Mouse (Mus musculus) effector memory CD4-positive, alpha-beta T cell, adult 5 months (primary cell): ENCODE data around the gene Fbxl16. TPM values are rescaled to one million over a fixed set of nuclear protein-coding genes. Genes with fewer than 3 reads are reported as not detected.

ENCODE experiments used
- polyA plus RNA-seq: library from polyadenylated mRNA; unstranded; fragments of 100-300 nt; shearing (Covaris generic); gene quantifications from one replicate; pipeline ENCODE4 v1.2.1, GENCODE M21; 2017

Gene Fbxl16
- polyA plus RNA-seq, 1 experiment from 2014 or later, result not detected

Other genes starting within 250 kb of the Fbxl16 start
- gene Sox8, start 238.4 kb upstream of the Fbxl16 start, polyA plus RNA-seq, result 0.16 TPM
- gene Lmf1, start 230.0 kb upstream of the Fbxl16 start, polyA plus RNA-seq, result 15.5 TPM
- gene Gng13, start 91.9 kb upstream of the Fbxl16 start, polyA plus RNA-seq, result not detected
- 4.7 TPM for gene Chtf18, start 81.7 kb upstream of the Fbxl16 start, polyA plus RNA-seq
- gene Rpusd1, start 81.4 kb upstream of the Fbxl16 start, polyA plus RNA-seq, result 4.0 TPM
- gene Mslnl, start 73.0 kb upstream of the Fbxl16 start, polyA plus RNA-seq, result not detected
- gene Msln, start 54.7 kb upstream of the Fbxl16 start, polyA plus RNA-seq, result not detected
- gene Narfl, start 35.3 kb upstream of the Fbxl16 start, polyA plus RNA-seq, result 15.6 TPM
- gene Haghl, start 23.4 kb upstream of the Fbxl16 start, polyA plus RNA-seq, result 23.1 TPM
- 0.29 TPM for gene Ccdc78, start 22.5 kb upstream of the Fbxl16 start, polyA plus RNA-seq
- gene Fam173a, start 16.2 kb upstream of the Fbxl16 start, polyA plus RNA-seq, result 125 TPM
- not detected for gene AC134908.4, start 13.4 kb upstream of the Fbxl16 start, polyA plus RNA-seq
- gene Metrn, start 11.9 kb upstream of the Fbxl16 start, polyA plus RNA-seq, result 28.1 TPM
- 19.3 TPM for gene Wdr24, start 14.5 kb downstream of the Fbxl16 start, polyA plus RNA-seq
- 18.3 TPM for gene Jmjd8, start 19.8 kb downstream of the Fbxl16 start, polyA plus RNA-seq
- gene Stub1, start 24.3 kb downstream of the Fbxl16 start, polyA plus RNA-seq, result 126 TPM
- gene Rhbdl1, start 28.2 kb downstream of the Fbxl16 start, polyA plus RNA-seq, result not detected
- gene Gm20683, start 32.7 kb downstream of the Fbxl16 start, polyA plus RNA-seq, result 1.9 TPM
- gene Rhot2, start 35.8 kb downstream of the Fbxl16 start, polyA plus RNA-seq, result 27.1 TPM
- gene Wdr90, start 52.4 kb downstream of the Fbxl16 start, polyA plus RNA-seq, result 20.9 TPM
- gene Mcrip2, start 59.7 kb downstream of the Fbxl16 start, polyA plus RNA-seq, result 18.5 TPM
- 41.5 TPM for gene Mettl26, start 66.0 kb downstream of the Fbxl16 start, polyA plus RNA-seq
- gene Wfikkn1, start 71.8 kb downstream of the Fbxl16 start, polyA plus RNA-seq, result 0.21 TPM
- 17.2 TPM for gene Rab40c, start 110.6 kb downstream of the Fbxl16 start, polyA plus RNA-seq
- 39.1 TPM for gene Pigq, start 135.9 kb downstream of the Fbxl16 start, polyA plus RNA-seq
- gene Nhlrc4, start 135.9 kb downstream of the Fbxl16 start, polyA plus RNA-seq, result not detected
- gene A930017K11Rik, start 143.5 kb downstream of the Fbxl16 start, polyA plus RNA-seq, result not detected
- 21.9 TPM for gene Capn15, start 176.7 kb downstream of the Fbxl16 start, polyA plus RNA-seq